Mouse (Mus musculus) liver, adult 10 weeks (tissue): Measurements from ENCODE around the gene Arhgap19. TPM values are rescaled to one million over a fixed set of nuclear protein-coding genes. Genes with fewer than 3 reads are reported as not detected.

Experiments
- polyA plus RNA-seq: library from polyadenylated mRNA; stranded (reverse); fragments of 350-450 nt; fragmentation: Illumina TruSeq; extraction: RNeasy Lipid Tissue Mini Kit (QIAGEN cat#74804); gene quantifications from one replicate; pipeline ENCODE4 v1.2.3, GENCODE M21; 2014; ENCODE audit warnings: low read depth, low replicate concordance

Arhgap19 gene
- polyA plus RNA-seq, result 1.5 TPM

DNA sequence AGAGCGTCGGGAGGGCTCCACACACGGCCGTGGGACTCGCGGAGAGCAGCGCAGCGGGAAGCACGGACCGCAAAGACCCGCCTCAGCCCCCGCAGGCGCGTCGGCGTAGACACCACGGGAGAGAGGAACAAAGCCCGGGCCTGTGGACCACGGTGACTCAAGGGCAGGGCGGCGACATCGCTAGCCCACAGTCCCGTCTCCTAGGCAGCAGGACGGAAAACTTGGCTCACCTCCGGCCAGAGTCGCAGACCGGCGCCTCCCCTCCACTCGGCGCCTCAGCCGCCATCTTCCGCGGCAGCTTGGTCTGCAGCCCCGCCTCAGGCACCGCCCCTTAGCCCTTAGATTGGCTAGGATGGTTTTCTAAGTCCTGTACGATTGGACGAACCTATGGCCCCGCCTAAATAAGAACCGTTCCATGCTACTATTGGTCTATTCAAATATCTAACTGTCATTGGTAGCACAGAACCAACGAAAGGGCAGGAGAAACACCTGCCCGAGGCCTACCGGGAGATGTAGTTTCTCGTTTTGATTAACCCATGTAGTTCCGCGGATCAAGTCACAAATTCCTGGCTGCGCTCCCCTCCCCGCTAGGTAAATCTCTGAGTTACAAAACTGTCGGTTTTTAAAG is at the start of gene Arhgap19:
Gene Arhgap19, minus strand, starts transcription at position 306 of the 628 bp plus-strand sequence.

DNA sequence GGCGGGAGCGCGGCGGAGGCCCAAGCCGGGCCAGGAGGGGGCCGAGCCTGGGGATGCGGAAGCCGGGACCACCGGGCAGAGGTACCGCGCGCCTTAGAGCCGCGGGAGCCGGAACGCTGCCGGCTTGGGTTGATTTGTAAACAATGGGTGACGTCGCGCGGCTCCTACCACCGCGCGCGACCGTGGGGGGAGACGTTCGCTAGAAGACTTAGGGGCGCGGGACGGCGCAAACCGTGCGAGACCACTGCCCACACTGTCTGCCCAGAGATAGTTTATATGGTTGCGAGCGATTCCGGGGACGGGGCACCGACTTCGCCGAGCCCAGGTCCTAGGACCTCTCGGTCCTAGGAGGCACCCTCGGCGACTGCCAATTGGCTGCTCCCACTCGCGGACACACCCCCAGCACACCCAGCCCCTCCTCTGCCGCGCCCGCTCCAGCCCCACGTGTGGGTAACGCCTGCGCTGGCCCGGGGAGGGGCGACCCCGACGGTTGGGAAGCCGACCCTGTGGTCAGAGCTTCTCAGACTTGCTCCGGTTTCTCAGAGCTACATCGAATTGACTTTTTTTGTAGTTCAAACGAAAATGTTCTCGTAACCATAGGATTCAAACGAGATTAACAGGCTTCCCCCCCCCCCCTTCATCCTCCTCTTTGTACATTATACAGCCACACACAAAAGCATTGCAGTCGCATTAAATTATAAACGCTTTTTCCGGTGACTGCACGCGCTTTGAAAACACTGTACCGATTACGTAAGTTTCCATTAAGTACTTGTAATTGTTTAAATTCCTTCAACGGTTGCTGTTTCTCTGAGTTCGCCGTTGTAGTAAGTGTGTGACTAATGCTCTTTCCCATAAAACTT is 46.4 kb upstream of the Arhgap19 start, which contains the start of gene Frat2:
Gene Frat2, minus strand, starts transcription at position 141 of the 860 bp plus-strand sequence.

DNA sequence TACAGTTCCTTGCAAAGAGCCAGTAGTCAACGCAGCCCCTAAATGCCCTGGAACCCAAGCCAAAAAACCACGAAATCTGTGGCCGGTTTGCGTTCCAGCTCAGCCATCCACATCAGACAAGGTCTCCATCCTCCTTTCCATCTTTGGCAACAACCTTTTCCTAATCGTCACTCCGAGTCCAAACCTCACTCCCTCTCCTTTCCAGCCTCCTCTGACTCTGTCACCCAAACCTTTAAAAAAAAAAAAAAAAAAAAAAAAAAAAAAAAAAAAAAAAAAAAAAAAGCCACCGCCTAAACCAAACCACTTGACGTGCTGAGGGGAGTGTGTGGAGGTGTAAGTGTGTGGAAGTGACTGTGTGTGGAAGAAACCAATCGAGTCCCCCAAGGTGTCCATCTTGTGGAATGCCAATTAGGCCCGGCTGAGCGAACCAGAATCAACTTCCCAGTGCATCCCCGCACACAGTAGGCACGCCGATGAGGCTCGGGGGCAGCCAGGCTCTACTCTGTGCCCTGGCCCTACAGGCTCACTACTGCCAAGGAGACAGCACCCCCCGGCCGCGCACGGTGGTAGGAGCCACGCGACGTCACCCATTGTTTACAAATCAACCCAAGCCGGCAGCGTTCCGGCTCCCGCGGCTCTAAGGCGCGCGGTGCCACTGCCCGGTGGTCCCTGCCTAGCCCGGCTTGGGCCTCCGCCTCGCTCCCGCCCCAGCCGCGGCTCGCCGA is 27.7 kb upstream of the Arhgap19 start, which contains the start of gene Frat1:
Gene Frat1, plus strand, starts transcription at position 590 of the 725 bp plus-strand sequence.

DNA sequence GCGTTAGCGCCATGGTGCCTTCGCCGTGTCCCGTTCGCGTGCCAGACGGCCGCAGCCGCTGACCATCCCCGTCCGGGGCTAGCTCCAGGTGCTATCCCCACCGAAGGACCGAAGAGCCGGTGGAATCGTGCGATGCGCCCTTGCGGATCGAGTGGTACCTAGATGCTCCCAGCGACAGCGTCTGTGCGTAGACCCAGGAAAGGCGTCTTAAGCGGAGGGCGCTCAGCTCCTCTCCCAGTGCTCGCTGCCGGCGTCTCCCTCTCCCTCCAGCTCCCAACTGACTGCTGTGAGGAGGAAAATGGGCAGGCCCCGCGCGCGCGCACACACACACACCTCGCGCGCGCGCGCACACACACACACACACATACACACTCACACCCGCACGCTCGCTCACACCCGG is 58.5 kb downstream of the Arhgap19 start, which contains the start of gene Slit1:
Gene Slit1, minus strand, starts transcription at position 270 of the 400 bp plus-strand sequence.

Other genes with a start within 250 kb of the Arhgap19 start
- 0.74 TPM for gene Gm340, start 219.7 kb downstream of the Arhgap19 start, polyA plus RNA-seq
- not detected for gene Slit1, start 58.4 kb downstream of the Arhgap19 start, polyA plus RNA-seq
- 1.6 TPM for gene Frat1, start 27.9 kb upstream of the Arhgap19 start, polyA plus RNA-seq
- gene Frat2, start 46.1 kb upstream of the Arhgap19 start, polyA plus RNA-seq, result 1.5 TPM
- 0.29 TPM for gene Rrp12, start 94.1 kb upstream of the Arhgap19 start, polyA plus RNA-seq
- 150 TPM for gene Pgam1, start 109.9 kb upstream of the Arhgap19 start, polyA plus RNA-seq
- gene Exosc1, start 131.4 kb upstream of the Arhgap19 start, polyA plus RNA-seq, result 15.5 TPM
- gene Zdhhc16, start 131.4 kb upstream of the Arhgap19 start, polyA plus RNA-seq, result 15.2 TPM
- gene Mms19, start 179.1 kb upstream of the Arhgap19 start, polyA plus RNA-seq, result 7.8 TPM
- gene Ubtd1, start 179.7 kb upstream of the Arhgap19 start, polyA plus RNA-seq, result not detected
- not detected for gene Ankrd2, start 234.0 kb upstream of the Arhgap19 start, polyA plus RNA-seq
- gene Hoga1, start 243.6 kb upstream of the Arhgap19 start, polyA plus RNA-seq, result 65.6 TPM